Mouse (Mus musculus): ENCODE results near the gene Slc35d2.

- TF ChIP-seq POLR2A (IDR thresholded peaks at IDR 0.05; ENCODE audit: low read depth, low read length): no peak
- no peak for TF ChIP-seq CTCF (conservative IDR thresholded peaks at IDR 0.05; ENCODE audit: insufficient read depth, insufficient read length, low read depth, low read length)
Observed at GRCm38 (mm10) chr13:64088057-64088456, 41.1 kb downstream of the Slc35d2 start.

Data from kidney, adult 2 months (tissue).